Mouse (Mus musculus) fat pad, adult 2 months (tissue): ENCODE measurements at regions not wholly inside any gene's neighbourhood (a gene's known extent, or its start where the extent isn't known, plus 50 kb on each side); places are given as distances from the start of the nearest gene placed in this dataset.

Experiments
- DNase-seq: peaks from one replicate; pipeline ENCODE4 v3.0.0-alpha.2; 2011; ENCODE audit warnings: low read depth, low spot score; ENCODE audit errors: extremely low read depth

- peak; percentile 18 for DNase-seq
These were observed 101.9 kb upstream of the Cpeb2 start for GRCm38 (mm10) chr5:43130901-43131557.

- DNase-seq: no peak
These were observed 99.3 kb upstream of the Cpeb2 start for GRCm38 (mm10) chr5:43133672-43134071.

- no peak for DNase-seq
These were observed 96.8 kb upstream of the Cpeb2 start for GRCm38 (mm10) chr5:43136142-43136541.

GRCm38 (mm10) chr5:43137777-43138176, 95.2 kb upstream of the Cpeb2 start:
- DNase-seq: peak; percentile 59

- DNase-seq: peak; percentile 95
These were observed 94.0 kb upstream of the Cpeb2 start for GRCm38 (mm10) chr5:43138931-43139486.

GRCm38 (mm10) chr5:43139813-43140212, 93.2 kb upstream of the Cpeb2 start:
- peak; percentile 70 for DNase-seq

GRCm38 (mm10) chr5:43145939-43146338, 87.0 kb upstream of the Cpeb2 start:
- DNase-seq: no peak

GRCm38 (mm10) chr5:43146928-43147327, 86.0 kb upstream of the Cpeb2 start:
- no peak for DNase-seq

GRCm38 (mm10) chr5:43148486-43148885, 84.5 kb upstream of the Cpeb2 start:
- DNase-seq: peak; percentile 72

- no peak for DNase-seq
These were observed 83.4 kb upstream of the Cpeb2 start for GRCm38 (mm10) chr5:43149559-43149958.

- DNase-seq: no peak
These were observed 81.7 kb upstream of the Cpeb2 start for GRCm38 (mm10) chr5:43151099-43151774.

GRCm38 (mm10) chr5:43152119-43152611, 80.8 kb upstream of the Cpeb2 start:
- DNase-seq: no peak

- no peak for DNase-seq
These were observed 80.1 kb upstream of the Cpeb2 start for GRCm38 (mm10) chr5:43152881-43153280.

- no peak for DNase-seq
These were observed 76.2 kb upstream of the Cpeb2 start for GRCm38 (mm10) chr5:43156771-43157170.

- no peak for DNase-seq
These were observed 72.8 kb upstream of the Cpeb2 start for GRCm38 (mm10) chr5:43160140-43160539.

GRCm38 (mm10) chr5:43181475-43181874, 51.5 kb upstream of the Cpeb2 start:
- DNase-seq: no peak
